Mouse (Mus musculus): Measurements from ENCODE around the gene Pwp2.

- TF ChIP-seq POLR2A (IDR thresholded peaks at IDR 0.05; ENCODE audit: low read depth, low read length) (no peak), CTCF (IDR thresholded peaks at IDR 0.05; ENCODE audit: extremely low read depth, insufficient read length, insufficient replicate concordance, low read depth, low read length) (no peak)
Observed at GRCm38 (mm10) chr10:78164786-78165185, 20.2 kb downstream of the Pwp2 start.

Measured in small intestine, adult 2 months (tissue).